Mouse (Mus musculus) limb, embryonic 10.5 days (tissue): ENCODE data around the gene Akap5. TPM values are rescaled to one million over a fixed set of nuclear protein-coding genes. Genes with fewer than 3 reads are reported as not detected.

Source experiments
- DNase-seq: peaks from one replicate; pipeline ENCODE4 v3.0.0-alpha.2; 2017; ENCODE audit warnings: low spot score
- H3K27ac ChIP-seq: fragments of 300-500 bp; sonication (generic); 2 replicates; pipeline ENCODE4 v1.5.1; 2016; ENCODE audit warnings: mild to moderate bottlenecking
- H3K27me3 ChIP-seq: fragments of 300-500 bp; sonication (generic); 2 replicates; pipeline ENCODE4 v1.6.1; 2016; ENCODE audit warnings: low read depth, mild to moderate bottlenecking; ENCODE audit not compliant: poor library complexity, severe bottlenecking
- H3K36me3 ChIP-seq: fragments of 300-500 bp; sonication (generic); 2 replicates; pipeline ENCODE4 v1.6.1; 2016; ENCODE audit warnings: mild to moderate bottlenecking, moderate library complexity
- H3K4me1 ChIP-seq: fragments of 300-500 bp; sonication (generic); 2 replicates; pipeline ENCODE4 v1.6.1; 2016
- H3K4me3 ChIP-seq: fragments of 300-500 bp; sonication (generic); 2 replicates; pipeline ENCODE4 v1.5.1; 2016; ENCODE audit warnings: mild to moderate bottlenecking, moderate library complexity
- H3K9me3 ChIP-seq: fragments of 300-500 bp; sonication (generic); replicated peaks from 2 replicates; pipeline ENCODE4 v1.6.1; 2016; ENCODE audit warnings: mild to moderate bottlenecking
- WGBS: fragments of 180-500 bp; shearing (Covaris S2); methylation state at CpG from one replicate; pipeline ENCODE4 v1.1.7; 2016; 5-methylcytosine and 5-hydroxymethylcytosine counted together
- polyA plus RNA-seq: library from polyadenylated mRNA; unstranded; fragments of >200 nt; fragmentation: Nextera tagmentation; extraction: Ambion mirVana; gene quantifications from 2 replicates; pipeline ENCODE4 v1.2.1, GENCODE M21; 2016

Akap5 gene
- polyA plus RNA-seq, 1 experiment from 2014 or later = 1.9 TPM

- no peak overlapping the region for H3K27ac ChIP-seq
- no peak for DNase-seq
- H3K4me1 ChIP-seq = peaks cover 38% of the 10 kb centered on the region
- no peaks in the 10 kb centered on the region for H3K9me3 ChIP-seq
- no peaks in the 10 kb centered on the region for H3K27me3 ChIP-seq
- 76% methylated on average over 6 of the region's 7 CpGs for whole genome bisulfite sequencing
- no peaks in the 10 kb centered on the region for H3K36me3 ChIP-seq
- H3K4me3 ChIP-seq = no peak overlapping the region
Measured at GRCm38 (mm10) chr12:76372881-76373818, 48.5 kb downstream of the Akap5 start.

- 69% methylated on average over 6 of the region's 6 CpGs for WGBS
- Histone ChIP-seq H3K4me3 (no peak overlapping the region), H3K27ac (no peak overlapping the region), H3K27me3 (no peaks in the 10 kb centered on the region), H3K36me3 (no peaks in the 10 kb centered on the region), H3K9me3 (no peaks in the 10 kb centered on the region), H3K4me1 (peaks cover 33% of the 10 kb centered on the region)
- DNase-seq = no peak
Measured at GRCm38 (mm10) chr12:76373991-76374390, 49.3 kb downstream of the Akap5 start.

- no peak overlapping the region for H3K27ac ChIP-seq
Measured at GRCm38 (mm10) chr12:76374911-76375310, 50.2 kb downstream of the Akap5 start.

GRCm38 (mm10) chr12:76375506-76375905 lies 50.8 kb downstream of the Akap5 start:
- H3K4me1 ChIP-seq = peaks cover 33% of the 10 kb centered on the region

More at GRCm38 (mm10) chr12:76374911-76375310, 50.2 kb downstream of the Akap5 start:
- DNase-seq = no peak
- 68% methylated on average over 4 of the region's 4 CpGs for WGBS
- no peak overlapping the region for H3K4me3 ChIP-seq
- no peaks in the 10 kb centered on the region for H3K27me3 ChIP-seq
- H3K9me3 ChIP-seq = no peaks in the 10 kb centered on the region
- H3K36me3 ChIP-seq = peaks cover 3% of the 10 kb centered on the region; the same call in 1 of the 2 replicates
- peaks cover 33% of the 10 kb centered on the region for H3K4me1 ChIP-seq

GRCm38 (mm10) chr12:76376649-76377048 lies 52.0 kb downstream of the Akap5 start:
- H3K27ac ChIP-seq = no peak overlapping the region
- H3K27me3 ChIP-seq = no peaks in the 10 kb centered on the region
- H3K4me1 ChIP-seq = peaks cover 30% of the 10 kb centered on the region
- no peak for DNase-seq
- H3K9me3 ChIP-seq = no peaks in the 10 kb centered on the region
- H3K36me3 ChIP-seq = peaks cover 19% of the 10 kb centered on the region
- H3K4me3 ChIP-seq = no peak overlapping the region
- 54% methylated on average over 7 of the region's 7 CpGs for WGBS

More at GRCm38 (mm10) chr12:76375506-76375905, 50.8 kb downstream of the Akap5 start:
- H3K9me3 ChIP-seq = no peaks in the 10 kb centered on the region
- 90% methylated on average over 3 of the region's 3 CpGs for WGBS
- no peak for DNase-seq
- H3K27me3 ChIP-seq = no peaks in the 10 kb centered on the region
- no peak overlapping the region for H3K27ac ChIP-seq
- peaks cover 9% of the 10 kb centered on the region for H3K36me3 ChIP-seq
- no peak overlapping the region for H3K4me3 ChIP-seq

GRCm38 (mm10) chr12:76377059-76377458 lies 52.4 kb downstream of the Akap5 start:
- H3K36me3 ChIP-seq = peaks cover 21% of the 10 kb centered on the region
- no peak overlapping the region for H3K27ac ChIP-seq
- WGBS = 94% methylated on average over 6 of the region's 6 CpGs
- DNase-seq = no peak
- H3K4me3 ChIP-seq = no peak overlapping the region
- H3K27me3 ChIP-seq = no peaks in the 10 kb centered on the region
- no peaks in the 10 kb centered on the region for H3K9me3 ChIP-seq
- H3K4me1 ChIP-seq = peaks cover 26% of the 10 kb centered on the region

- DNase-seq = no peak
- H3K27me3 ChIP-seq = no peaks in the 10 kb centered on the region
- H3K36me3 ChIP-seq = peaks cover 21% of the 10 kb centered on the region
- H3K9me3 ChIP-seq = no peaks in the 10 kb centered on the region
- no peak overlapping the region for H3K27ac ChIP-seq
- peaks cover 20% of the 10 kb centered on the region for H3K4me1 ChIP-seq
- WGBS = 90% methylated on average over 3 of the region's 3 CpGs
- no peak overlapping the region for H3K4me3 ChIP-seq
Measured at GRCm38 (mm10) chr12:76377726-76378125, 53.0 kb downstream of the Akap5 start.

GRCm38 (mm10) chr12:76378556-76378955 lies 53.9 kb downstream of the Akap5 start:
- Histone ChIP-seq H3K4me3 (no peak overlapping the region), H3K9me3 (no peaks in the 10 kb centered on the region), H3K4me1 (peaks cover 16% of the 10 kb centered on the region), H3K27ac (no peak overlapping the region), H3K27me3 (no peaks in the 10 kb centered on the region), H3K36me3 (peaks cover 30% of the 10 kb centered on the region)
- DNase-seq = no peak
- WGBS = 90% methylated on average over 5 of the region's 5 CpGs

GRCm38 (mm10) chr12:76380151-76380550 lies 55.5 kb downstream of the Akap5 start:
- Histone ChIP-seq H3K27ac (no peak overlapping the region), H3K36me3 (peaks cover 45% of the 10 kb centered on the region), H3K4me3 (no peak overlapping the region), H3K27me3 (no peaks in the 10 kb centered on the region), H3K4me1 (peaks cover 6% of the 10 kb centered on the region; the same call in 1 of the 2 replicates), H3K9me3 (no peaks in the 10 kb centered on the region)
- DNase-seq = no peak
- 89% methylated on average over 7 of the region's 7 CpGs for WGBS

Other genes starting within 250 kb of the Akap5 start
- 0.14 and 0.18 TPM in 2 replicates for gene Esr2, start 147.6 kb upstream of the Akap5 start, polyA plus RNA-seq
- not detected in 2 replicates for gene Tex21, start 78.1 kb upstream of the Akap5 start, polyA plus RNA-seq
- 100 and 121 TPM in 2 replicates for gene Mthfd1, start 69.6 kb upstream of the Akap5 start, polyA plus RNA-seq
- 15.9 and 16.3 TPM in 2 replicates for gene Zbtb25, start 44.7 kb downstream of the Akap5 start, polyA plus RNA-seq
- 9.7 and 11.1 TPM in 2 replicates for gene Zbtb1, start 45.4 kb downstream of the Akap5 start, polyA plus RNA-seq
- gene Hspa2, start 79.3 kb downstream of the Akap5 start, polyA plus RNA-seq = 4.8 and 4.9 TPM in 2 replicates
- 1.0 and 2.2 TPM in 2 replicates for gene Ppp1r36, start 92.6 kb downstream of the Akap5 start, polyA plus RNA-seq
- gene Plekhg3, start 206.0 kb downstream of the Akap5 start, polyA plus RNA-seq = 5.7 and 6.2 TPM in 2 replicates